32 mouse cellular contexts compared by ENCODE assay signal in the genomic region with DNA sequence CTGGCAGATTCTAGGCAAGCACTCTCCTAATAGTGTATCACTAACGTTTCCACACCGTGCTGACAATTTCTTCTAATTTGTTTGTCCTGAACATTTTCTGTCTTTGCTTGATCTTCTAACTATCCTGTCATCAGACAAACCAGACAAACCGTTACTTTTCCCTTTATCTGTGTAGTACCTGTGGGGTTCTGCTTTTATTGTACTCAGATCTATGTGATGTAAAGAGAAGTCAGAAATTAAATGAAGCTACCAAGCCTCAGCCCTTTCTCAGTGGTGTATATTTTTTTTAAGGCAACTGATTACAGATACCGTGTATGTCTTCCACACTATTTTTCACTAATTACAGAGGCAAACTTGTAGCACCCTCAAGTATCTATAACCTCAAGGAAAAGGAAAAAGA.
"Had no signal": no experiment of that assay in that cellular context is flagged by ENCODE, and none has a peak within 500 bp of the region (broad histone marks: within the 10 kb centered on the region; RNA-seq: fewer than 3 reads in every experiment).

No protein-coding gene starts in this region.

- H3K27ac ChIP-seq: limb, embryonic 10.5 days; limb, embryonic 12.5 days; limb, embryonic 13.5 days; limb, embryonic 15.5 days; liver, embryonic 12.5 days; liver, embryonic 13.5 days; liver, embryonic 14.5 days; liver, embryonic 15.5 days; lung, embryonic 15.5 days; macrophage; midbrain, embryonic 10.5 days; midbrain, embryonic 12.5 days; midbrain, embryonic 13.5 days; midbrain, embryonic 15.5 days; neural tube, embryonic 12.5 days had no signal

- H3K27me3 ChIP-seq: limb, embryonic 12.5 days; limb, embryonic 13.5 days; limb, embryonic 15.5 days; liver, embryonic 12.5 days; liver, embryonic 13.5 days; liver, embryonic 15.5 days; lung, embryonic 15.5 days; megakaryocyte, embryonic 14.5 days; midbrain, embryonic 12.5 days; midbrain, embryonic 13.5 days; midbrain, embryonic 15.5 days; neural tube, embryonic 12.5 days had no signal

- H3K4me3 ChIP-seq: limb, embryonic 10.5 days; limb, embryonic 12.5 days; limb, embryonic 13.5 days; limb, embryonic 15.5 days; liver, embryonic 12.5 days; liver, embryonic 13.5 days; liver, embryonic 15.5 days; lung, embryonic 15.5 days; megakaryocyte, embryonic 14.5 days; midbrain, embryonic 10.5 days; midbrain, embryonic 12.5 days; midbrain, embryonic 13.5 days; midbrain, embryonic 15.5 days; myocyte; neural tube, embryonic 12.5 days had no signal

- H3K4me1 ChIP-seq: limb, embryonic 10.5 days; limb, embryonic 12.5 days; limb, embryonic 13.5 days; limb, embryonic 15.5 days; liver, embryonic 12.5 days; liver, embryonic 13.5 days; liver, embryonic 15.5 days; lung, embryonic 15.5 days; megakaryocyte, embryonic 14.5 days; midbrain, embryonic 10.5 days; midbrain, embryonic 12.5 days; midbrain, embryonic 13.5 days; midbrain, embryonic 15.5 days; neural tube, embryonic 12.5 days had no signal

- H3K4me2 ChIP-seq: limb, embryonic 12.5 days; limb, embryonic 13.5 days; limb, embryonic 15.5 days; liver, embryonic 11.5 days; liver, embryonic 12.5 days; liver, embryonic 13.5 days; liver, embryonic 15.5 days; lung, embryonic 14.5 days; lung, embryonic 15.5 days; midbrain, embryonic 11.5 days; midbrain, embryonic 12.5 days; midbrain, embryonic 13.5 days; midbrain, embryonic 15.5 days; neural tube, embryonic 12.5 days had no signal

- H3K36me3 ChIP-seq: limb, embryonic 10.5 days; limb, embryonic 12.5 days; limb, embryonic 13.5 days; limb, embryonic 15.5 days; liver, embryonic 12.5 days; liver, embryonic 13.5 days; liver, embryonic 15.5 days; lung, embryonic 15.5 days; midbrain, embryonic 10.5 days; midbrain, embryonic 12.5 days; midbrain, embryonic 13.5 days; midbrain, embryonic 15.5 days; neural tube, embryonic 12.5 days had no signal

- DNase-seq: left cerebral cortex, postnatal 4 days; liver; liver, embryonic 13.5 days; liver, postnatal 0 days; lung, adult 18-20 months; lung, adult 2 months; lung, embryonic 14.5 days; lung, postnatal 10 days; lung, postnatal 14 days; lung, postnatal 36 days; lung, postnatal 4 days; midbrain, embryonic 14.5 days had no signal

- H3K9ac ChIP-seq: limb, embryonic 12.5 days; limb, embryonic 13.5 days; limb, embryonic 15.5 days; liver, embryonic 12.5 days; liver, embryonic 13.5 days; liver, embryonic 14.5 days; liver, embryonic 15.5 days; liver, postnatal 0 days; lung, embryonic 14.5 days; lung, embryonic 15.5 days; midbrain, embryonic 12.5 days; midbrain, embryonic 13.5 days; midbrain, embryonic 15.5 days; neural tube, embryonic 12.5 days had no signal

- H3K9me3 ChIP-seq: limb, embryonic 10.5 days; limb, embryonic 12.5 days; limb, embryonic 13.5 days; limb, embryonic 15.5 days; liver, embryonic 12.5 days; liver, embryonic 13.5 days; liver, embryonic 15.5 days; lung, embryonic 15.5 days; megakaryocyte, embryonic 14.5 days; midbrain, embryonic 10.5 days; midbrain, embryonic 12.5 days; midbrain, embryonic 13.5 days; midbrain, embryonic 15.5 days; neural tube, embryonic 12.5 days had no signal

- ATAC-seq: liver, embryonic 12.5 days; liver, postnatal 0 days; lung, postnatal 0 days; midbrain, embryonic 13.5 days; midbrain, embryonic 15.5 days; midbrain, embryonic 16.5 days had no signal
